In genomic region chr2:48544377-48544776, GRCm38 (mm10) we compare ENCODE assay signal across 18 mouse cellular contexts.
"Had no signal": no experiment of that assay in that cellular context is flagged by ENCODE, and none has a peak within 500 bp of the region (broad histone marks: within the 10 kb centered on the region; RNA-seq: fewer than 3 reads in every experiment).

No protein-coding gene starts in this region.

- DNase-seq: lung, adult 18-20 months; lung, embryonic 14.5 days; lung, postnatal 10 days; lung, postnatal 4 days; retina, postnatal 1 day; right cerebral cortex, adult 18-20 months; right cerebral cortex, postnatal 25 days; right cerebral cortex, postnatal 4 days; spleen, adult 18-20 months; thymus, adult 2 months; thymus, postnatal 25 days; thymus, postnatal 4 days had no signal

- H3K36me3 ChIP-seq: midbrain, embryonic 10.5 days; midbrain, embryonic 12.5 days; neural tube, embryonic 13.5 days; neural tube, embryonic 15.5 days had no signal

- ATAC-seq: midbrain, embryonic 16.5 days had no signal

- H3K9me3 ChIP-seq: midbrain, embryonic 10.5 days; midbrain, embryonic 12.5 days; neural tube, embryonic 13.5 days; neural tube, embryonic 15.5 days had no signal

- H3K9ac ChIP-seq: lung, embryonic 14.5 days; midbrain, embryonic 12.5 days; neural tube, embryonic 13.5 days; neural tube, embryonic 15.5 days had no signal

- H3K4me2 ChIP-seq: lung, embryonic 14.5 days; midbrain, embryonic 12.5 days; neural tube, embryonic 13.5 days; neural tube, embryonic 15.5 days had no signal

- H3K27me3 ChIP-seq: midbrain, embryonic 12.5 days; neural tube, embryonic 13.5 days; neural tube, embryonic 15.5 days had no signal

- H3K27ac ChIP-seq: midbrain, embryonic 10.5 days; midbrain, embryonic 12.5 days; neural tube, embryonic 13.5 days; neural tube, embryonic 15.5 days had no signal

- H3K4me3 ChIP-seq: midbrain, embryonic 10.5 days; midbrain, embryonic 12.5 days; myocyte; neural tube, embryonic 13.5 days; neural tube, embryonic 15.5 days had no signal
